Mouse (Mus musculus): ENCODE measurements around the gene Ehmt2. TPM values are rescaled to one million over a fixed set of nuclear protein-coding genes. Genes with fewer than 3 reads are reported as not detected.

Gene Ehmt2
- total RNA-seq (2023) = 133 TPM

DNA sequence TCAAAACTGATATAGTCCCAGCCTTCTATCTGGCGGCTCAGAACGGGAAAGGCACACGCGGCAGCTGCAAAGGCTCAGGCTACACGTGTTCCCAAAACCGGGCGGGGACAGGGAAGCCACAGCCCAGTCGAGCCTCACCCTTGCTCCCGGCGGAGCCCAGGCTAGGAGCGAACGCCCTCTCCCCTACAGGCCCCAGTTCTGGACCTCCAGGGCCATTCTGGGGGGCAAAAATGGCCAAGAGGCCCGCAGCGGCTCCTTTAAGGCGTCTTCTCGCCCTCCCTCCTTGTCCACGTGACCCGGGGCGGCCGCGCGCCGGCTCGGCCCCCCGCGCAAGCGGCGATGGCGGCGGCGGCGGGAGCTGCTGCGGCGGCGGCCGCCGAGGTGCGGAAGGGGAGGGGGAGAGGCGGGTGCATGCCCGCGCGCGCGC lies at the start of gene Ehmt2, which contains the start of gene C2:
Gene Ehmt2 (plus strand): TSS at position 310 of the 427 bp plus-strand sequence.
Gene C2 (minus strand): TSS at position 106 of the 427 bp plus-strand sequence.

DNA sequence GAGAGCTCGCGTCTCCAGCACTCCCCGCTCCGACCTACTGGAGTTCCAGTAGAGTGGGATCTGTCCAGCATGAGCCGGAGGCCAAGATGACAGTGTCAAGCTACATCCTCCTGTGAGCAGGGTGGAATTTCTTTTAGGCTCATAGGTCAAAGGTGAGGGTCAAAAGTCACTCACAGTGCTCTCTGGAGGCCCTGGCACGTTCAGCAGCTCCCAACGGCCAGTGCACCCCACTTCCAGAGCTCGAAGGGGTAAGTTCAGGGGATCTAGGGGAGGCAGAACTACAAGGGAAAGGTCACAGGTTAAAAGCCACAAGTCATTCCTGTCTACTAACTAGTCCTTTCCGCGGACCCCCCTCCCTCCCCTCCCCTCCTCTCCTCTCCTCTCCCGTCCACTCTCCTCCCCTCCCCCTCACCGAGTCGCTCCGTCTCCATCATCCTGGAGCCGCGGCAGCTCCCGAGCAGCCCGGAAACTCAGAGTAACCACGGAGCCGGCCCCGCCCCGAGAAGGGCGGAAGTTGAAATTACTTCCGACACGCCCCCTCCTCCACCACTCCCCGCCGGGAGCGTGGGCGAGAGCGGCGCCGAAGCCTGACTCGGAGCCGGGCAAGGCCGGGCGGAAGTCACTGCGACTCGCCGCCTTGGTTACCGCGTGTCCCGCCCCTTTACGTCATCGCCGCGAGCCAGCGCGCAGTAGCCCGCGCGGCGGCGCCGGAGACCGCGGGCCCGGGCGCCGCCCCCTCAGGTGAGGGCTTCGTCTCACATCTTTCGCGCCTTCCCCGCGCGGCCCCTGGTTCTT lies 48.4 kb upstream of the Ehmt2 start, which contains the start of the genes Skiv2l and Nelfe:
Gene Skiv2l (minus strand): TSS at position 489 of the 795 bp plus-strand sequence.
Gene Nelfe (plus strand): TSS at position 670 of the 795 bp plus-strand sequence.

DNA sequence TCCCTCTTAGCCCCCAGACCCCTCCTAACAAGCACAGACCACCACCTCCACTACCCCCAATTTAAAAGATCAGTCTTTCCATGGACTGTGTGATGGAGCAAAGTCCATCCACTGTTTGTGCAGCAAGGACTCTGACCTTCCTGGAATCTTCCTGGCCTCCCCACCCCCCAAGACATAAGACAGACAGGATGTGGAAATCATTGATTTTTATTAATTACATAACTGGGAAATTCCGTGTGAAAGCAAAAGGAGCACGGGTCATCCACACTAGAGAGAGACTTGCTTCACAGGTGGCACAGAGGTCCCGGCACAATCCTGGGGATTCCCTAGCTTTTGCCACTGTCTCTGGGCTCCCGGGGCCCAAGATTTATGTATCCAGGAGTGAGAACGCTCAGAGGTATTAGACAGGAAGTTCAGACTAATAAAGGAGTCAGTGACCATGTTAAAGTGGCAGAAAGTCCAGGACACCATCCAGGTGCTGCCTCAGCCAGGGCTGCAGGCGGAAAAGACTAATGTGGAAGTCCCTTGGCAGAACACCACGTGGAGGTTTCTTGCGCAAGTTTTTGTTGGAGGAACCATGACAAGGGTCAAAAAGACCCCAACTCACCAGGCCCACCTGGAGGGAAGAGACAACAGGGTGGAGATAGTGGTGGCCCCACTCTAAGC lies 35.7 kb upstream of the Ehmt2 start, which contains the start of gene Cfb:
Gene Cfb (minus strand): TSS at position 103 of the 666 bp plus-strand sequence.

DNA sequence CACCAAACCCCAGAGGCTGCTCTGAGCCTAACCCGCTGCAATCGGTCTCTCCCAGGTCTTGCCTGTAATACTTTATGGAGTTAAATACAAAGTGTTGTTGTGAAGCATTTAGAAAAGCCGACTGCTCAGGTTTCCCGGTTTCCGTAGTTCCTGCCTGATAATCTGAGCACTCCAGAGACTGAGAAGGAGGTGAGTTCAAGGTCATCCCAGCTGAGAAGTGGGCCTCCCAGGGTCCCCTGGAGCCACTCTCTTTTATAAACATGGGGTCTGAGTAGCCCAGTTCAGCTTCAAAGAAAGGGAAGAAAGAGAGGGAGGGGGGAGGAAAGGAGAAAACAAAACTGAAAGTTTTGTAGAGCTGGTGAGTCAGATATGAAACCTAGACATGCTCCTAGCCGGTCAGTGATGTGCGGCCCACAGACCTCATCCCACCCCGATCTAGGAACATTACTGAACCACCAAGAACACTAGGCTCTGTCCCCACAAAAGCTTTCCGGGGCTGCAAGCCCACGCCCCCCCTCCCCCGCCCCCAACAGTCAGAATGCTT lies 18.9 kb upstream of the Ehmt2 start, which contains the start of gene Zbtb12:
Gene Zbtb12 (plus strand): TSS at position 148 of the 544 bp plus-strand sequence.

DNA sequence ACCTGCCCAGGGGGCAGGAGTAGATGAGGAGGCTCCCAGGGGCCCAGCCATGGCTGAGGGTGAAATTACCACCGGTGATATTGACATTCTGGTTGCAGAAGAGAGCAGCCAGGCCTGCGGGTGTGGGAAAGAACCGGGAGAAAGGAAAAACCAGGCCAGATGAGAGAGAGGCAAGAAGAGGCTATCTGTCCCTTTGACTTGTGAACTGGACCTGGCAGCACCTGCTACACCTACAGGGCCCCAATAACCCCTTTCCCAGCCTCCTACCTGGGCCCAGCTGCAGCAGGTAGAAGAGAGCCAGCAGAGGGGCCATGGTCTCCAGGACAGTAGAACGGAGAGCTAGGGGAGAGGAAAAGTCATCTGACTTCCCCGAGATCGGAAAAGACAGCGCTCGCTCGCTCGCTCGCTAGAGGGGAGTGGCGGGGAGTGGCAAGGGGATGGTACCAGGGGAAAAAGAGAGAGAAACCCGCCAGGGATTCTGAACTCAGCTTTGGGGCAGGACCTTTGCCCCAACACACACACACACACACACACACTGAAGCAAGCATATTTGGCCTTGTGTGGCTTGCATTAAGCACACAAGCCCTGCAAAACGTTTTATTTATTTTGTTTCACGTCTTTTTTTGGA lies 16.5 kb upstream of the Ehmt2 start, which contains the start of gene Gm20547:
Gene Gm20547 (minus strand): TSS at position 360 of the 628 bp plus-strand sequence.

DNA sequence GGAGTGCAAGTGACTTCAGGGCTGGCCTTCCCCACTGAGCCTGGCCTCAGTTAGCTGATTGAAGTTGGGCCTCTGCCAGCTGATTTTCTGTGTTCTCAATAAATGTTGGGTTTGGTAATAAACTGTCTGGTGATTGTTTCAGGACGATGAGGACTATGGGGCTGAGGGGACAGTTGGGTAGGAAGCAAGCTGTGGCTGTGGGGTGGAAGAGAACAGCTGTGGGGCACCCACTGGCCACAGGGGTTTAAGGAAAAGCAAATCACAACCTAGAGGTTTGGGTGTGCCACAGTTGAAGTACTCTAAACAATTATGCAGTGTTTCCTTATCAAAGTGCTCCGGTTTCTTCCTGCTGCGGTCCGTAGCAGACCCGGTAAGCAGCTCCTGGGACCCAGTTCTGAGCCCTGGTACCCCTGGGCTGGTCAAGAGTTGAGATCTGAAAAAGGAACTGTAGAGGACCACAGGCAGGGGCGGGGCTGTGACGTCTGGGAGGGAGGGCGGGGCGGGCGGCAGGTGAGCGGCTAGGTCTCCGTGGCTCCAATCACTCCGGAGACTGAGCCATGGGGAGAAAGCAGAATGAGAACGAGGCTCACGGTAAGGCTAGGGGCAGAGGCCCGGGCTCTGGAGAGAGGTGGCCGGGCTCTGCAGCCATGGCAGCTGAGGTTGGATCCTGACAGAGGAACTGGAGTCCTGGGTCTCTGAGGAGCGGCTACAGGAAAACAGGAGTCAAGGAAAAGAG lies 15.8 kb downstream of the Ehmt2 start, which contains the start of gene Slc44a4:
Gene Slc44a4 (plus strand): TSS at position 537 of the 736 bp plus-strand sequence.

DNA sequence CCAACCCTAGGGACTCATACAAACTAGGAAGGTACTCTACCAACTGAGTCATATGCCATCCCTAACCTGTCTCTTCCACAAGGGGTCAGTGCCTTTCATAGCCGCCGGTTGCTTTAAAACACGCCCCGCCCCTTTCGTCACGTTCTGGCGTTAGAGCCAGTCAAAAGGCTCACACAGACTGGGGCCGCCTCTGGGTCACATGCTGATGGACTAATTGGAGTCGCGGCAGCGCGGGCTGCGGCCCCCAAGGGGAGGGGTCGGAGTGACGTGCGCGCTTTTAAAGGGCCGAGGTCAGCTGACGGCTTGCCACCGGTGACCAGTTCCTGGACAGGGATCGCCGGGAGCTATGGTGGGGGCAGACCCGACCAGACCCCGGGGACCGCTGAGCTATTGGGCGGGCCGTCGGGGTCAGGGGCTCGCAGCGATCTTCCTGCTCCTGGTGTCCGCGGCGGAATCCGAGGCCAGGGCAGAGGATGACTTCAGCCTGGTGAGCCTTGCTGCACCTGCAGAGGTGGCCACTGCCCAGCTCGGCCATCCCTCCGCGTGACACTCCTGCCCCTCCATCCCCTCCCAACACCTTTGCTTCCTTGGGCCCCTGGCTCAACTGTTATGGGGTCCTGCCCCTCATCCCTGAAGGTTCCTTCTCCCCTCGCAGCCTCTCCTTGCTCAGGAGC lies 32.9 kb downstream of the Ehmt2 start, which contains the start of gene Neu1:
Gene Neu1 (plus strand): TSS at position 193 of the 674 bp plus-strand sequence.

DNA sequence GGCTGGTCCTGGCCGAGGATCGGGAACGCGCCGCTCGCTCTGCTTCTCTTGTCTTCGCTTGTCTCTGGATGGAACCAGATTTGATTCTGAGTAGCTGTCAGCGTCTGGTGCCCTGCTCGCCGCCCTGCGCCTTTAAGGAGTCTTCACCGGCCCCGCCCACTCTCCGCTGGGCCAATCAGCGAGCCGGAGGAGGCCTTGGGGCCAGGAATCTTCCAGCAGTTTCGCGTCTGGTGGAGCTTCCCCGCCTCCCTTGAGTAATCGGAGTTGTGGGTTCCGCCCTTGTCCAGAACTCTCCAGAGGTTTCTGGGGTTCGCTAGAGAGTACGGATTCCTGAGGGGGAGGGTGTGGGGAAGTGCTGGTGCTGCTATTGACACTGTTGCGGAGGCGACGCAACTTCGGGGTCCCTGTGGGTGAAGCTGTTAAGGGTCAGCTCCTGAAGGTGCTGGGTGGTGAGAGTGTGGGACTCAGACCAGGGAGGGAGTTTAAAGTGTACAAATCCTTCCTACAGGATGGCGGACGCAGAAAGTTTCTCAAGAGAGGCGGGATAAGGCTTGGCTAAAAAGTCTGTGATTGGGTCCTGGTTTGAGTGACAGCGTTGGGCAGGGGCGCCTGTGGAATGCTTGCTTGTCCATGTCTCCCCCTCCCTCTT lies 61.0 kb downstream of the Ehmt2 start, which contains the start of gene Hspa1b:
Gene Hspa1b (minus strand): TSS at position 109 of the 649 bp plus-strand sequence.

Other genes starting within 250 kb of the Ehmt2 start
- 0.98 TPM for gene Tnxb, start 227.9 kb upstream of the Ehmt2 start, total RNA-seq (2023)
- 4.4 TPM for gene C4b, start 154.6 kb upstream of the Ehmt2 start, total RNA-seq (2023)
- 0.33 TPM for gene Cyp21a1, start 93.9 kb upstream of the Ehmt2 start, total RNA-seq (2023)
- 51.0 TPM for gene Stk19, start 61.5 kb upstream of the Ehmt2 start, total RNA-seq (2023)
- 96.6 TPM for gene Dxo, start 61.5 kb upstream of the Ehmt2 start, total RNA-seq (2023)
- gene Skiv2l, start 48.3 kb upstream of the Ehmt2 start, total RNA-seq (2023) = 117 TPM
- gene Nelfe, start 48.1 kb upstream of the Ehmt2 start, total RNA-seq (2023) = 27.3 TPM
- gene Cfb, start 36.0 kb upstream of the Ehmt2 start, total RNA-seq (2023) = 2.4 TPM
- 4.9 TPM for gene Zbtb12, start 19.0 kb upstream of the Ehmt2 start, total RNA-seq (2023)
- gene Gm20547, start 16.4 kb upstream of the Ehmt2 start, total RNA-seq (2023) = 1.2 TPM
- gene C2, start 204 bp upstream of the Ehmt2 start, total RNA-seq (2023) = 6.4 TPM
- not detected for gene Slc44a4, start 16.0 kb downstream of the Ehmt2 start, total RNA-seq (2023)
- gene Neu1, start 32.8 kb downstream of the Ehmt2 start, total RNA-seq (2023) = 56.3 TPM
- 146 TPM for gene Hspa1b, start 60.8 kb downstream of the Ehmt2 start, total RNA-seq (2023)
- gene Gm20481, start 71.4 kb downstream of the Ehmt2 start, total RNA-seq (2023) = not detected
- 70.6 TPM for gene Hspa1a, start 73.7 kb downstream of the Ehmt2 start, total RNA-seq (2023)
- gene Hspa1l, start 74.2 kb downstream of the Ehmt2 start, total RNA-seq (2023) = not detected
- gene Lsm2, start 83.4 kb downstream of the Ehmt2 start, total RNA-seq (2023) = 39.0 TPM
- 84.6 TPM for gene Vars, start 102.5 kb downstream of the Ehmt2 start, total RNA-seq (2023)
- gene Vwa7, start 118.1 kb downstream of the Ehmt2 start, total RNA-seq (2023) = 0.21 TPM
- gene Sapcd1, start 129.5 kb downstream of the Ehmt2 start, total RNA-seq (2023) = not detected
- gene Msh5, start 148.3 kb downstream of the Ehmt2 start, total RNA-seq (2023) = 3.9 TPM
- 157 TPM for gene Clic1, start 151.5 kb downstream of the Ehmt2 start, total RNA-seq (2023)
- 2.5 TPM for gene Ddah2, start 160.6 kb downstream of the Ehmt2 start, total RNA-seq (2023)
- gene Ly6g6c, start 166.9 kb downstream of the Ehmt2 start, total RNA-seq (2023) = not detected
- gene Mpig6b, start 167.7 kb downstream of the Ehmt2 start, total RNA-seq (2023) = 0.27 TPM
- not detected for gene Ly6g6e, start 178.4 kb downstream of the Ehmt2 start, total RNA-seq (2023)
- gene Ly6g6d, start 179.6 kb downstream of the Ehmt2 start, total RNA-seq (2023) = not detected
- gene Ly6g6f, start 187.1 kb downstream of the Ehmt2 start, total RNA-seq (2023) = not detected
- 69.9 TPM for gene Abhd16a, start 190.8 kb downstream of the Ehmt2 start, total RNA-seq (2023)
- gene Ly6g5c, start 209.8 kb downstream of the Ehmt2 start, total RNA-seq (2023) = not detected
- 0.83 TPM for gene Ly6g5b, start 217.0 kb downstream of the Ehmt2 start, total RNA-seq (2023)
- 27.0 TPM for gene Gpank1, start 223.0 kb downstream of the Ehmt2 start, total RNA-seq (2023)
- gene Csnk2b, start 223.6 kb downstream of the Ehmt2 start, total RNA-seq (2023) = 141 TPM
- gene D17H6S53E, start 227.9 kb downstream of the Ehmt2 start, total RNA-seq (2023) = 20.6 TPM
- gene Apom, start 233.6 kb downstream of the Ehmt2 start, total RNA-seq (2023) = not detected
- gene Bag6, start 236.7 kb downstream of the Ehmt2 start, total RNA-seq (2023) = 438 TPM